Mouse (Mus musculus): ENCODE results near the gene Hist1h4f.

DNA sequence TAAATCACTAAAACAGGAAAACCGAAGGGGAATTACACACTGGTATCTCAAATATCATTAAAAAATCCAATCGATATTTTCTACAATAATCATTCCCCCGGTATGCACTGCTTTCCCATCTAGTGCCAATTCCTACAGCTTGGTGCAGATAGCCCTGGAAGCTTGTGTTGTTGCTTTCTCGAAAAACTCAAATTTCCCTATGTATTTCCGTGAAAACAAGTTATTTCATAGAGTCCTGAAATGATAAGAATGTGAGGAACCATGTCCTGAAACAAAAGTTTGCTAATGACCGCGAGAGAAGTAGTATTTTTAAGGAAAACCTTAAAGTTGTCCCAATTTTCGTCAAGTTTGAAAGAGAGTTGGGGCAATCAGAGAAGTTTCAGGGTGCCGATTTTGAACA is 2.9 kb upstream of the Hist1h4f start:
- TF ChIP-seq GATA2 (IDR thresholded peaks at IDR 0.05; ENCODE audit: borderline replicate concordance, low read depth, low read length) (no peak), CTCF (IDR thresholded peaks at IDR 0.05; ENCODE audit: low read depth, low read length) (no peak), GATA1 (IDR thresholded peaks at IDR 0.05; ENCODE audit: borderline replicate concordance, low read length) (no peak), POLR2AphosphoS5 (IDR thresholded peaks at IDR 0.05; ENCODE audit: insufficient replicate concordance, low read depth, low read length) (no peak)
